Mouse (Mus musculus) retina, postnatal 7 days (tissue): Measurements from ENCODE around the gene Gemin8.

Experiments
- DNase-seq: peaks from one replicate; pipeline ENCODE4 v3.0.0-alpha.2; 2012; ENCODE audit warnings: low read depth, low spot score

Gemin8 gene

GRCm38 (mm10) chrX:166230515-166231267 is 60.4 kb downstream of the Gemin8 start:
- DNase-seq: no peak

DNA sequence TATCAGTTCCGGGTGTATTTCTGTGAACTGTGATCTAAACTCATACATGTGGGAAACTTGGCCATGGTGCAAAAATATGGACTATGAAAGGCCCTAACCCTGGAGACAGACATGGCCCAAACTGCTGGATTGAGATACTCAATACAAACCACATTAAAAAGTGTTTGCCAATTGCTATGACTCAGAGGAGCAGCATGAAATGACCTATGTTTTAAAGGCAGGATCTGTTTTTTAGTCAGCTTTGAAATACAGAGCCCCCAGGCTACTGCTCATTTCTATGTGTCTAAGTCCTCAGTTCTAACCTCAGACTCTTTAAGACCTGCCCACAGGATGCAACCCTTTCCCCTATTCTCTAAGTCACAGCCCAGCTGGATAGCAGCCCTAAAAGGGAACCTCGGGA is 65.9 kb downstream of the Gemin8 start:
- no peak for DNase-seq

GRCm38 (mm10) chrX:166238831-166239460 is 68.7 kb downstream of the Gemin8 start, which contains the start of gene Gpm6b:
Gene Gpm6b (plus strand): TSS chrX:166238911.
- DNase-seq: peak; percentile 28

- DNase-seq: no peak
Measured at GRCm38 (mm10) chrX:166239520-166239919, 69.3 kb downstream of the Gemin8 start.
